Mouse (Mus musculus) urinary bladder, postnatal 4 days (tissue): ENCODE measurements at regions not wholly inside any gene's neighbourhood (a gene's known extent, or its start where the extent isn't known, plus 50 kb on each side); places are given as distances from the start of the nearest gene placed in this dataset.

Source experiments
- DNase-seq, 2 experiments: peaks; one replicate each; pipeline ENCODE4 v3.0.0; 2021 to 2022; ENCODE audit warnings: low spot score in 2 of 2

DNA sequence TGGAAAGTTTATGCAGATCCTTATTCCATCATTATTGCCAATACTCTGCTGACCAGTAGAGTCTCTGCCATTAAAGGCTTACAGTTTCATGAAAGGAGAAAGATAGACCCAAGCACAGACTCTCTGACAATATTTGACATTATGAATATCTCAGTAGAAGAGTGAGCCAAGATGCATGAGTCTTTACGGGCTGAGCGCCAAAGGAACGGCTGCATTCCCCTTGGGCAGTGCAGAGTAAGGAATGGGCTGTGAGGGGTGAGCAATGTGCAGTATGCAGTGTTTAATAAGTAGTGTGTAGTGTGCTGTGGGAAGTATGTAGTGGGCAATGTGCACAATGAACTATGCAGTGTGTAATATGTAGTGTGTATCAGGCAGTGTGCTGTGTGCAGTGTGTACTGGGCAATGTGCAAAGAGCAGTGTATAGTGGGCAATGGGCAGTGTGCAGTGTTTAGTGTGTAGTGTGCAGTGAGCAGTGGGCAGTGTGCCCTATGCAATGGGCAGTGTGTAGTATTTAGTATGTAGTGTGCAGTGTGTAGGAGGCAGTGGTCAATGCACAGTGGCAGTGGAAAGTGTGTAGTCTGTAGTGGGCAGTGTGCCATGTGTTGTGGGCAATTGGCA lies 671.8 kb downstream of the 5730522E02Rik start:
- DNase-seq, result no peak

DNA sequence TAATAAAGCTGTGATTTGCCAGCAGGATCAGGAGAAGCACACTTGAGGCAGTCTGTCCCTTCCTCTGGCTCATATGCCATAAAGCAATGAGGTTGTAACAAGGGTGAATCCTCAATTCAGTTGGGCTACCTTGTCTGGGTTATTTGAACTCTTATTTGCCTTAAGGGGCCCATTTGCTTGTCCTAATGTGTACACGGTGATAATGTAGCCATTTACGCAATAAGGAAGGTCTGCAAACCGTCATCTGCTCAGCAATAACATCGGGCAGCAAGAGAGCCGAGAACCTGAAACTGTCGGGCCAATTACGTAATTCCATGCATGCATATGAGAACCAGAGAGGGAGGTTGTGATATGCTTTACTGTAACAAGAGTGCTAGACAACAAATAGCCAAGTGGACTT lies 674.5 kb downstream of the 5730522E02Rik start:
- no peak for DNase-seq

DNA sequence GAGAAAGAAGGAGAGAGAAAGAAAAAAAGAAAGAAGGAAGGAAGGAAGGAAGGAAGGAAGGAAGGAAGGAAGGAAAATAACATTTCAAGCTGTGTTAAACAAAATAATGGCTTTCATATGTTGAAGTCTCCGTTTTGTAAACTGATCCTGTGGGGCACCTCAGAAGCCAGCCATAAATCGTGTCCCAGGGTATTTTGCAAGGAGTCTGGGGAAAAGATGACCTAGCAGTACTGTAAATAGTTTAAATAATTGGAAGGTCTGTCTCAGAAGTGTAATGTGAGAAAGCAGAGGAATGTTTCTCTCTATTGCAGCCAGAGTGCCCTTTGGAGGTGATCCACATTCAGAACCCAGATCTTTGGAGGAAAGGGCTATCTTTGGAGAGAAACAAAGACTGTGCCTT lies 677.5 kb downstream of the 5730522E02Rik start:
- DNase-seq, result no peak

DNA sequence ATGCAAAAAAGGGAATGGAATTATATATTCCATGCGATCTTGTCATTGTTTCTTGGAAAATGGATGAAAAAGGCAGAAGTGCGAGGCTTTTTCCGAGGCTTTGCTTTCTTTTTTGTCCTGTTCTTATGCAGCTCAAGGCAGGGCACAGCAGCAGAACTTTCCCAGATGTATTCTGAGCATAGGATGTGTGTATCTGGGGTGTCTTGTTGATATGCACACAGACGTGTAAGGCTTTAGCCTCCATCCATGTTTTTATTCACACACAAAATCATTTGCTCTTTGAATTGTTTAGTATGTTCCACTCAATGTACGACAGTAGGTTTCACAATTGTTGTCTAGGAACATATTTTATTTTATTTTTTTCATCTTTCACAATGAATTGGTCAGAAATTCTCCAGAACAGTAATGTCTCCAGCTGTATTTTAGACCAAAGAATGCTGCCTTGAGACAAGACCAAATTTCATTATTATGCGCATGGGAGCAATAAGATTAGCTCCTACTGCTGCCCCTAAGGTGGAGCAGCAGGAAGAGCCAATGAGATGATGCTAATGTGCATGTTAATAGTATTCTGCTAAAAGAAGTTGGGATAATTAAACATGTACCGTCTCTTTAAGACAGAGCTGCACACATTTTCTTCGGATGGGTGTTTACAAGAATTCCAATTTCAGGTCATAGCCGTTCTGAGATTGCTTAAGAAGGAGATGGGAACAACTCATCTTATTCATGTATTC lies 678.7 kb downstream of the 5730522E02Rik start:
- no peak for DNase-seq

DNA sequence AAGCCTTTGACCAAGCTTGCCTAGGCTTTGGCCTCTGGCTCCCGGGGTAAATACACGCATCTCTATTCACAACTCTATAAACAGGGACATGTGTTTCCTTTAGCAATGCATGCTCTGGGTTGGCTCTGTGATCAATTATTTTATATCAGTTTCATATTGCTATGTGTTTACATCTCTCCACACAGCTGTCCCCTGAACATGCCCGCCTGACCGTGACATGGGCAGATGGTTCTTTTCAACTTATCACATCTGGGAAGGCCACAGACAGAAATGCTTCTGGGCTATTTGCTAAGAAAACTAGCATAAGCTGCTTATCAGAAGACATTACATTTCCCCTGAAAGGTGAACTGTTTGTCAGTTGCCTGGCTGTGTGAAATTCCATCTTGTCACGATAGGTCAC lies 682.5 kb downstream of the 5730522E02Rik start:
- no peak for DNase-seq

DNA sequence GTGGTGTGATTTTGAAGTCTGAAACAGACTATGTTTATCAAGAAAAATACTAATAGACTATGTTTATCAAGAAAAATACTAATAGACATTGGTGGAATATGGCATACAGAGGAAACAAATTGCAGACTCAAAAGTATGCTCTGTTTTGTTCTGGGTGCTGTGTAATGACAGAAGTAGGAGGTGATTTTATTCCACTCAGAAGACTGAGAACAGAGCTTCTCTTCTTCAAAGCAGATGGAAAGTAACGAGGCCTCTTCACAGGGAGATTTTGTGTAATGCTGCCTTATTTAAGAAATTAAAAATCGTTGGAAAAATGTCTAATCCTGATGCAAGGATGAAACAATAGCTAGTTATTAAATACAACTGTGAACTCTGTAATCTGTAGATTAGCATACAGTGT lies 691.7 kb downstream of the 5730522E02Rik start:
- no peak for DNase-seq

DNA sequence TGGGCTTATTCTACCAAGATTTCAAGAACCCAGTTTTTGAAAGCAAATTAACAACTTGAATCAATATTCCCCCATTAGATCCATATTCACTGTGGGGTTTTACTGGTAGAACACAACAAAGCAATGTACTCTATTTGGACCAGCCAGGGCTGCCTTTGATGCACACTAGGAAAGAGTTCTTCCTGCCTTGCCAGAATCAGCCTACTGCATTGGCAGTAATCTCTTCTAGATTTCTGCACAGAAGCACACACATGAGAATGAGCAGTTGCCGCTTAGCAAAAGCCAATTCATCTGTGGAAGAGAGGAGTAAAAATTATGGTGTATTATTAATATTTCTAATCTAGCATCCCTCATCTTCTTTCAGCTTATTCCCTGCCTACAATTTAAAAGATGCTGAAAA lies 692.4 kb downstream of the 5730522E02Rik start:
- DNase-seq, result no peak

DNA sequence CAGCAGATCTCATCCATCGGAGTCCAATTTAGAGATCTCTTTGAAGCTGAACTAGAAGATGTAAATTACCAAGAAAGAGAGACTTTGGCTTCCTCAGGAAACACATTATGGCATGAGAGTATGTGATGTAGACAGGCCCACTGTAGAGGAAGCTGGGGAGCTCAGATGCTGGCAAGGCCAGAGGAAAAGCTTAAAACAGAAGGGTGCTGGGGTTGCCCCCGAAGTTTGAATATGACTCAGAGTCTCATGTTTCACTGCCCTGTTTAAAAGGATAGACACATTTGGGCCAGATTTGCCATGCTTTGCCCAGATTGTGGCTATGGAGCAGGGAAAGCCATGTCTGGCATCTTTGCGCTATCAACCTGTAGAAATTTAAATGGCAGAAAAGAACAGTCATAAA lies 705.1 kb downstream of the 5730522E02Rik start:
- DNase-seq, result no peak

DNA sequence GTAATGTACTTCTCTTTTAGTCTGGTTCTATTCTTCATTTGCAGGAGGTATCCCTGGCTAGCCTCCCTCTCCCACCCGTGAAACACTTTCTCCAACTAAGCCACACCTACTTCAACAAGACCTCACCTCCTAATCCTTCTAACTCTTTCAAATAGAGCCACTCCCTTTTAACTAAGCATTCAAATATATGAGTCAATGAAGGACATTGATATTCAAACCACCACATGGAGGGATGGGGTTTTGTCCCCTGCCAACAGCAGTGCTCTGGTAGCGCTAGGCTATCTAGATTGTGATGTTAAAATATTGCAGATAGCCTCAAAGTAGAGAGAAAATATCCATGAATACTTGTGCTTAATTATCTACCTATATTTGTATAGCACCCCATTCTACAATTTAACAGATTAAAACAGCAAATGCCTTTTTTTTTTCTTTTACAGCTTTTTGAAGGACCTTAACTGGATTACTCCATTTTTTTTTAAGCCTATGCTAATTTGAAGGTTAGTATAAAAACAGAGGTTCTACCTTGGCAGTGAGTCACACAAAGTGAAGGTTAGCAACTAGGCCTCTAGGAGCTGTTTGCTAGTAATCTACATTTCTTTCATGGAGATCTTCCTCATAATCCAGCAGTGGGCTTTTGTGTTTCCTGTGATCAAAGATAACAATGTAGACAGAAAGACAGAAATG lies 736.7 kb downstream of the 5730522E02Rik start:
- no peak for DNase-seq

DNA sequence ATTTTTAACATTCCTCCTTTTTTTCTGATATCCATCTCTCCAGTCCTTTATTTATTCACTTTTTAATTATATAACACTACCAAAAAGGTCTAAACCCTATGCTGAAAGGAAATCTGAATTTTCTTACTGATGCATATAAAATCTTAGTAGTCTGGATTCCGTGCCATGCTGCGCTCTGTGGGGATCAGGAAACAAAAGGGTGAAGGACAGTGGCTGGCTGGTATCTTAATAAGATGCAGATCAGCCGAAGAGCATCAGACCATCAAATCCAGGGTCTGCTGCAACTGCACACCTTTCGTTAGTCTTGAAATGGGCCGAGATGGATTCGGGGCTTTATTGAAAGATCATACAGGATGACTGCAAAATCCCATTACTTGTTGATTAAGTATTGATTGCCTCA lies 740.7 kb downstream of the 5730522E02Rik start:
- DNase-seq, result no peak

DNA sequence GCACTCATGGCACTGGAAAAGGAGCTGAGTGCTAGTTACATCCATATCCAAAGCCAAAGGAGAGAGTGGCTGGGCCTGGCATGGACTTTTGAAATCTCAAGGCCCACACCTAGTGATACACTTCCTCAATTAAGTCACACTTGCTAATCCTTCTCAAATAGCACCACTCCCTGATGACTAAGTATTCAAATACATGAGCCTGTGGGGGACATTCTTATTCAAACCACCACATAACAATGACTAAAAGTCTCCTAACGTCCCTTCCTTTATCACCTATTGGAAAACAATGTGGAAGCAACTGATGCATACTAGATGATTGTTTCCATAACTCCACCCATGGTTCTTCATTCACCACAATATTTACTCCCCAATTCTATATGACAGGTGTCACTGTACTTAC lies 773.4 kb downstream of the 5730522E02Rik start:
- DNase-seq, result no peak

DNA sequence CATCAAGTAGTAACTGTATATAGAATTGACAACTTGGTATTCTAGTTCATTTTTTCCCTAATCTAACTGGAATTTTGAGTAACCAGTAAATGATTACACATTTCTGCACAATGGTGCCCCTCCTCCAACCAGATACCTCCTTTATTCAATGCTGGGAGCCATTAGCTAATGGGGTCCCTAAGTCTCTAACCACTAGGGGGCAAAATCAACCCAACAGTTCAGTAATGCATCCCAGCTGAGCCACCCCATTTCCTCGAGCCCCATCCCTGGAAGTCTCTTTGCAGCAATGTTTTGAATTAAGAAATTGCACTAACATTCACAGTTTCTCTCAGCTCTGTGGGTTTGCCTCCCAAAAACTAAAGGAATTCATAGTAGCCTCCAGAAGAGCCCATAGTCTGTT lies 774.9 kb downstream of the 5730522E02Rik start:
- no peak for DNase-seq

DNA sequence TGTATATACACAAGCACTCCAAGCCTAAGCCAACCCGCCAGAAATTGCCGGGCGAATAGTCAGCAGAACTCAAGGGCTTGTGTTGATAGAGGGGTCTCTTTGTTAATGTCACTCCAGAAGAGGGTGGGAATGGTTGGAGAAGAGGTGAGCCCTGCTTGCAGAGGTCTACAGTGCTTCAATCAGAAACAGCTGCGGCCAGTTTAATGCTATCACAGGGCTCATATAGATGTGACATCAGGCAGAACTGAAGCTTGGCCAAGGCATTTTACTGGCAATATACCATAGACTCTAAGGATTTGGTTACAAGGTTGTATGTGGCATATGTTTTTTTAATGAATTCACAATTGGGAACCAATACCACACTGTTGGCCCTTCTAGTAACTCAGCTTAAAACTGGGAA lies 787.4 kb downstream of the 5730522E02Rik start:
- no peak for DNase-seq

DNA sequence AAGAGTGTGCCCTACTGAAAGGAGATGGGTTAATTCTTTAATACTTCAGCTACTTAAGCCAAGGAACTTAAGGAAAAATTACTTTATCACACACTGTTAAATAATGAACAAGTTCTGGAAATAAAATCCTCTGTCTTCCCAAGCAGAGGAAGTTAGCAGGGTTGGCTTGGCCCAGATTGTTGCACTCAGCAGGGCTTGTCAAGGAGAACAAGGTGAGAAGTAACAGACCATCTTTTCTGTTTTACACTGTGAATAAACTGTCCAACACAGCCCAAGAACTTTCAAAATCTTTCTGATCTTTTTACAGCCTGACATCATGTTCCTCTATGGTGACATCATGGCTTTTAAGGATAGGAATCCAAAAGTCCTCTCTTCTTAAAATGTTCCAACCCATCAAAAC lies 789.1 kb downstream of the 5730522E02Rik start:
- DNase-seq, result no peak

DNA sequence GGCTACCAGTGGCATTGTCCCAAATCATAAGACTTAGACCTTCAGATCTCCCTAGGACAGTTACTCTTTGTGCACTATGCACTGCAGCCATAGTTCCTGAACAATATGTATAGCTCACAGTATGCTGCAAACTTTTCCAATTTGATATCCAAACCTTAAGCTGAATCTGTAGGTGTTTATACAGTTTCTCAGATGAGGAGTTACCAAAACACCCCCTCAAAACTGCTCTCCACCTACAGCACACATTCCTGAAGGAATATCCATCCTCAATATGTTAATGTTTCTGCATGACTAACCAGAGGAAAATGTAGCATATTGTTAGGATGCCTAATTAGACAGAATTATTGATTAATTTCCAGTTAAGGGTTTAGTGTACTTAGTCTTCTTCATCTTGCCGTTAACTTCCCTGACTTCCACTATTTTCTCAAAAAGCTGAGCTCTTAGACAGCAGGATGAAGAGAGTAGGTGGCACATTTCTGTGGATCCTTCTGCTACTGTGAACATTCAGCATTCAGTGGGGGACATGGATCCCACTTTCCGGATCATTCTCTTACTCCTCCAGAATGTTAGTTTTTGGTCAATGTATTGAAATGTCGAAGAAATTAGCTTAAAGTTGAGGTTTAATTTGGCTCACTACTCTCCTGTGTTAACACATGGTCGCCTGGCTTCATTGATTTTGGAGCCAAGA lies 800.0 kb downstream of the 5730522E02Rik start:
- DNase-seq, result no peak

DNA sequence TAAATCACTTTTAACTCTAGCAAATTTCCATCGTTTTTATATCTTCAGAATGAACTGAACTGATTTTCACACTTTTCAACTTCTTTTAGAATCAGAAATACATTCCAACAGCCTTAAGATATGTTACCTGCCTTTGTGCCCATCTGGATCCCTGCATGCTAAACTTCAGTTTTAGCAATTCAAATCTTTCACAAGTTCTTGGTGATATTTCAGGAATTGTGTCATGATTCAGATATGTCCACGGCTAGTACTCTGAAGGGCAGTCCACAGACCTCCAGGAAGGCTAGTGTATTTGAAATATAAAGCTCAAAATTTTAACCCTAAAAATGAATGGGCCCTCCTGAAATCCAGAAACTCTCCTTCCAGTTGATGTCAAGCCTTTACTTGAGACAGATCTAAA lies 818.9 kb downstream of the 5730522E02Rik start:
- no peak for DNase-seq

DNA sequence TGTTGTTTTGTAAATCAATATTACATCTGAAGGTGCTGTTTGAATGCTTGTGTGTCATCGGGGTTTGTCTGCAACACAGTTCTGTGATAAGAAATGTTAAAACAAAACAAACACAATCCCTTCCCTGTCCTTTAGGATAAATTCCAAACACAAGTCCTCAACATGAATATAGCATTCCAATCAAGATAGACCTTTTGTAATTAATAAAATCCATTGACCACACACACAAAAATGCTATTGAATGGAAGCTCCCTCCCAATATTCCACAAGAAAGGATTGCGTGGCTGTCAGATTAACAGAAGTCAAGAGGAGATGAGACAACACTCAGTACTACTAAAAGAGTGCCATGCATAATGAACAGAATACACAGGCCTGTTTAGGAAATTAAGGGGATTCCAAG lies 843.5 kb downstream of the 5730522E02Rik start:
- no peak for DNase-seq

DNA sequence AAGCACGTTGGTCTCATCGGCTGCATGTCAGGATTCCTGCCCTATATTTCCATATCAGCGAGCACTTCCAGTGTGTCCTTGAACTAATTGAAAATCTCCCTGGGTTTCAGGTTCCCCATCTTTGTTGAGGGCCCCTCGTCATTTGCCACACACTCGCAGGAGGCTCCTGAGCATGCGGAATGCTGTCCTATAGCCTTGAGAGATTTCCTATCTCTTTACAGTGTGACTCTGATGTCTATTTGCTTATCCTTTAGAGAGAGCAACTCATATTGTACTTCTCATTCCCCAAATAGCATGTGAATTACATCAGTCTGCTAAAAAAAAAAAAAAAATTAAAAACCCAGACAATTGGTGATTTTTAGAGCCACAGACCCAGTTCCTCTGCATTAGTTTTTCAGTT lies 845.1 kb downstream of the 5730522E02Rik start:
- no peak for DNase-seq

DNA sequence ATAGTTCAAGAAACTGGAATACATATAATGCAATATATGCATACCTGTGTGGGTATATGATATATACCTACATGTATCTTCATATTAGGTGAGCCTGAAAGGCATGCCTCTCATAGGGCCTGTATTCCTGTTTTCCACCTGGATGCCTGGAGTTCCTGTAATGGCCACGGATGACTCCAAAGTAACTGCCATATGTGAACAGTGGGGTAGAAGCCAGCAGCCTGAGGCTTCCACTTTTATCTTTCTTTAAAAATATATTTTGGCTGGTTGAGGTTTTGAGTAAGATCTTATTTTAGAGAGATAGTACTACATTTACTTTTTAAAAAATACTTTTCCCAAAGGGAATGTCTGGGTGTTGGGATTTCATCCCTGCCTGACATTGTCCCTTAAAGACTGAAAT lies 850.8 kb downstream of the 5730522E02Rik start:
- DNase-seq, result no peak

DNA sequence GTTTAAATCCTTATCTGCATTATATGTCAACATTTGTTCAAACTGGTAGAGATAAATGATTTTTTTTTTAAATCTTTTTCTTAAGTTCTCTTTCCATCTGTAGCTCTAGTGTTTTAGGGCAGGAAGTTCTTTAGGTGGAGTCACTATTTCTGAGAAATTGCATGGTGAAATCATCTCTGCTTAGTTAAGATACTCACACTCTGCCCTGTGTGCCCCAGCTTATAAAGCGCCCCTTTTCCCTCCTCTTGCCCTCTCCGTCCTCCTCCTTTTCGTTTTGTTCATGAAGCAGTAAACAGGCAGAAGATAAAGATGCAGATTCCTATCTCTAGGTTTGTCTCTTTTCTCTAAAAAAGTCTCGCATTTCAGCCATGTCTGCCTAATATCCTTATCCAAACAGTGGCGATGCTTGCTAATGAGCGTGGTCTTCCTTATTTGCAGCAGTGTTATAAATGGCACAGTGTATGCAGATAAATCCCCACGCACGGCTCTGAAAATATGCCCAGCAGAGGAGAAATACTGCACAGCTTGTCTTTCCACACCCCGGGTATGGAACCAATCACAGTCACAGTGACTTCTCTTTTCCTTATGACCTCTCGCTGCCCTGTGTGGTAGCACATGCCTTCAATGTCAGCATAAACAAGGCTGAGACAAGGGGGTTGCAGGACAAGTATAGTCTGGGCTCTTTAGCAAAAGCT lies 852.7 kb downstream of the 5730522E02Rik start:
- no peak for DNase-seq

DNA sequence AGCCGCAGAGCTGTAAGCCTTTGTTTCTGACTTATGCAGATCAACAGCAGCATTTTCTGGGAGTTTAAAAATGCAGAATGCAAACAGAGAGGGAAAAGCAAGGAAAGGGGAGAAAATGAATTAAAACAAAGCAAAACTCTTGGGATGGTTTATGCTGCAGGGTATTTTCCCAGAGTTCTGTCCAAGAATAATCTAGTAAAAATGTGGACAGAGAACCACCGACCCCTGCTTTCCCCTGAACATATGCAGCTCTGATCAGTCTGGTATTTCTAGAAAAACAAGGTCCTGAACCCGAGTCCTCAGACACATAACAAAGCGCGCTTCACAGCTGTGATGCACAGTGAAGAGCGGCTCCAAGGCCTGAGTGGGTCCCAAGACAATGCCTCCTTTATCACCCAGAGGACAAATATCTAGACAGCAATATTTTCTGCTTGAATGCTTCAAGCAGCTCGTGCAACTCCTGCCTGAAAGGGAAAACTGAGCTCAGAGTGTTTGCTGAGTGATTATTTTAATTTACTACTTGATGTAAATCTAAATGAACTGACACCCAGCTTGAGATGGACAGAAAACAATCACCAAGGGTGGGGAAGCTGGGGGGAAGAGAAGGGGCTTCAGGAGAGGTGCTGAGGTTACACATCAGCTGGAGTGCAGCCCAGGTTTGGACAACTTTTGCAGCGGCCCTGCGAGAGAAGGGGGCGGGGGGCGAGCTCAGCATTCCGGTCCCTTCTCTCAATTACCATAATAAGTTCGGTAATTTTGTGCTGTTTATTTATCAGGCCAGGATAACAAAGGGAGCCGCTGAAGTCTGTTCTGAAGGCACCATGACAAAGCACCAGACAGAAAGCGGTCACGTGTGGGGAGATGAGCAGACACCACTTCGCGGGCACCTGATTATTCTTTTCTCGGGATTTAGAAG lies 853.6 kb downstream of the 5730522E02Rik start:
- no peak for DNase-seq
